In genomic region chr19:44307101-44307914, GRCm38 (mm10) we compare ENCODE assay signal across 15 mouse cellular contexts. TPM values are rescaled to one million over a fixed set of nuclear protein-coding genes. Genes with fewer than 3 reads are reported as not detected.
DNase-seq lines count a peak whose midpoint lies in the region; ATAC-seq and TF ChIP-seq lines count a peak whose summit lies in the region.
"Had no signal": no experiment of that assay in that cellular context is flagged by ENCODE, and none has a peak within 500 bp of the region (broad histone marks: within the 10 kb centered on the region; RNA-seq: fewer than 3 reads in every experiment).

No protein-coding gene starts in this region.

- 0 out of 2 replicates have a peak overlapping the region, but pooled peaks have one; percentile 19 for H3K9ac ChIP-seq in hindbrain, embryonic 13.5 days
- H3K9ac ChIP-seq in neural tube, embryonic 15.5 days (replicated peaks) = no peak overlapping the region

- H3K4me2 ChIP-seq in hindbrain, embryonic 13.5 days = no peak overlapping the region
- H3K4me2 ChIP-seq in neural tube, embryonic 15.5 days = no peak overlapping the region
- peak overlapping the region; percentile 14 for H3K4me2 ChIP-seq in myocyte (ENCODE audit: low read depth)

- no peak overlapping the region for H3ac ChIP-seq in myocyte (ENCODE audit: control insufficient read depth, insufficient read length)

- H3K36me3 ChIP-seq in hindbrain, embryonic 13.5 days = peaks cover 64% of the 10 kb centered on the region
- peaks cover 70% of the 10 kb centered on the region for H3K36me3 ChIP-seq in hindbrain, embryonic 10.5 days
- H3K36me3 ChIP-seq in neural tube, embryonic 15.5 days = peaks cover 59% of the 10 kb centered on the region
- peaks cover 65% of the 10 kb centered on the region for H3K36me3 ChIP-seq in myocyte (ENCODE audit: control insufficient read depth, insufficient read depth)

- H3K9me3 ChIP-seq in hindbrain, embryonic 13.5 days = no peaks in the 10 kb centered on the region
- H3K9me3 ChIP-seq in hindbrain, embryonic 10.5 days = no peaks in the 10 kb centered on the region
- H3K9me3 ChIP-seq in neural tube, embryonic 15.5 days (replicated peaks) = no peaks in the 10 kb centered on the region
- H3K9me3 ChIP-seq: megakaryocyte, embryonic 14.5 days had no signal

- no peaks in the 10 kb centered on the region for H3K27me3 ChIP-seq in hindbrain, embryonic 13.5 days
- H3K27me3 ChIP-seq in hindbrain, embryonic 10.5 days (ENCODE audit: insufficient read depth, poor library complexity, severe bottlenecking) = no peaks in the 10 kb centered on the region
- no peaks in the 10 kb centered on the region for H3K27me3 ChIP-seq in neural tube, embryonic 15.5 days (replicated peaks)
- no peaks in the 10 kb centered on the region for H3K27me3 ChIP-seq in myocyte (ENCODE audit: control insufficient read depth, insufficient read depth, insufficient read length)
- H3K27me3 ChIP-seq: megakaryocyte, embryonic 14.5 days had no signal

- DNase-seq in adrenal gland, adult (ENCODE audit: inconsistent age in 2 of 2, low spot score in 1 of 2) = peak; percentile 14 to 64
- no peak for DNase-seq in adrenal gland, postnatal 4 days (ENCODE audit: low spot score in 2 of 2)
- no peak for DNase-seq in hindbrain, embryonic 10.5 days (ENCODE audit: low spot score)
- DNase-seq in neural tube, embryonic 10.5 days (ENCODE audit: extremely low spot score, low spot score) = peak; percentile 24
- DNase-seq in adipocyte (ENCODE audit: low spot score) = no peak
- DNase-seq: cerebellum, adult 18-20 months; heart, postnatal 10 days; kidney, postnatal 14 days; thymus, adult 18-20 months had no signal

- H3K27ac ChIP-seq in hindbrain, embryonic 13.5 days = 0 out of 2 replicates have a peak overlapping the region, but pooled peaks have one; percentile 30
- no peak overlapping the region for H3K27ac ChIP-seq in hindbrain, embryonic 10.5 days
- no peak overlapping the region for H3K27ac ChIP-seq in neural tube, embryonic 15.5 days (replicated peaks)

- no peak for TF ChIP-seq POLR2A in myocyte (IDR thresholded peaks at IDR 0.05; ENCODE audit: insufficient read length, low read depth)

- H3K4me3 ChIP-seq in hindbrain, embryonic 13.5 days = no peak overlapping the region
- no peak overlapping the region for H3K4me3 ChIP-seq in hindbrain, embryonic 10.5 days
- no peak overlapping the region for H3K4me3 ChIP-seq in neural tube, embryonic 15.5 days (replicated peaks)
- H3K4me3 ChIP-seq in myocyte = no peak overlapping the region
- H3K4me3 ChIP-seq: megakaryocyte, embryonic 14.5 days had no signal

- no peak for ATAC-seq in hindbrain, embryonic 13.5 days (ENCODE audit: low FRiP score)
- ATAC-seq in neural tube, embryonic 15.5 days (ENCODE audit: low FRiP score) = no peak

- WGBS in hindbrain, embryonic 13.5 days = 85% methylated on average over 9 of the region's 9 CpGs
- WGBS in hindbrain, embryonic 10.5 days = 88% methylated on average over 9 of the region's 9 CpGs
- WGBS in neural tube, embryonic 15.5 days = 79% methylated on average over 9 of the region's 9 CpGs

- H3K4me1 ChIP-seq in hindbrain, embryonic 13.5 days (replicated peaks) = peaks cover 43% of the 10 kb centered on the region
- H3K4me1 ChIP-seq in hindbrain, embryonic 10.5 days (replicated peaks) = peaks cover 31% of the 10 kb centered on the region
- H3K4me1 ChIP-seq in neural tube, embryonic 15.5 days = peaks cover 67% of the 10 kb centered on the region

- peaks cover 42% of the 10 kb centered on the region for H3K79me2 ChIP-seq in myocyte (ENCODE audit: control insufficient read depth, insufficient read depth)

TF ChIP-seq in myocyte, 11 proteins besides CTCF, POLR2A, EP300 and RAD21:
- TF ChIP-seq CEBPB (IDR thresholded peaks at IDR 0.05; ENCODE audit: insufficient read depth, poor library complexity, severe bottlenecking) = no peak
- TF ChIP-seq POLR2AphosphoS2 (IDR thresholded peaks at IDR 0.05; ENCODE audit: insufficient read length, low read depth) = peak; percentile 47
- no peak for TF ChIP-seq USF1 (IDR thresholded peaks at IDR 0.05; ENCODE audit: low read depth)

RNA-seq across cellular contexts. Expression of gene Scd2, which starts 13.8 kb away (rescaled TPM):
- total RNA-seq in adrenal gland, postnatal 4 days (2021) = 100 to 1,000 TPM; 412 to 445 TPM
- 246 and 249 TPM in 2 replicates for polyA plus RNA-seq in hindbrain, embryonic 13.5 days (2015; fragmentation: Nextera tagmentation; extraction: Ambion mirVana)
- polyA plus RNA-seq in hindbrain, embryonic 10.5 days (2016; fragmentation: Nextera tagmentation; extraction: Ambion mirVana) = 333 and 352 TPM in 2 replicates
- 256 and 264 TPM in 2 replicates for polyA plus RNA-seq in neural tube, embryonic 15.5 days (2015; fragmentation: Nextera tagmentation; extraction: Ambion mirVana)
- polyA plus RNA-seq in myocyte (2012; fragmentation: generic; extraction: Trizol) = 868 TPM

RNA-seq across cellular contexts. Expression of gene Scd4, which starts 25.6 kb away (rescaled TPM):
- 1 to 10 TPM; 2.0 to 2.2 TPM for total RNA-seq in adrenal gland, postnatal 4 days (2021)
- 0.09 and 0.19 TPM in 2 replicates for polyA plus RNA-seq in hindbrain, embryonic 13.5 days (2015; fragmentation: Nextera tagmentation; extraction: Ambion mirVana)
- polyA plus RNA-seq in hindbrain, embryonic 10.5 days (2016; fragmentation: Nextera tagmentation; extraction: Ambion mirVana) = 0.09 TPM in 1 of 2 replicates, not detected in the other
- 0.09 and 0.15 TPM in 2 replicates for polyA plus RNA-seq in neural tube, embryonic 15.5 days (2015; fragmentation: Nextera tagmentation; extraction: Ambion mirVana)
- 0.16 TPM for polyA plus RNA-seq in myocyte (2012; fragmentation: generic; extraction: Trizol)
- polyA plus RNA-seq: embryonic facial prominence, embryonic 11.5 days; neural tube, embryonic 11.5 days had no signal

Comparison
In these comparisons a context has a peak if more than half of its experiments do, and no peak if none do; other contexts are left out.
1. DNase-seq: peak in adrenal gland, adult (2 of 2) and neural tube, embryonic 10.5 days (single experiment); none in adrenal gland, postnatal 4 days (0 of 2), hindbrain, embryonic 10.5 days (single experiment) and adipocyte (single experiment).